Mouse (Mus musculus): ENCODE measurements around the gene Spryd3. TPM values are rescaled to one million over a fixed set of nuclear protein-coding genes. Genes with fewer than 3 reads are reported as not detected.

Spryd3 gene
- 8.6 and 12.8 TPM in 2 replicates for polyA plus RNA-seq (2012; ENCODE audit: insufficient read depth, insufficient read length, missing spikeins)

DNA sequence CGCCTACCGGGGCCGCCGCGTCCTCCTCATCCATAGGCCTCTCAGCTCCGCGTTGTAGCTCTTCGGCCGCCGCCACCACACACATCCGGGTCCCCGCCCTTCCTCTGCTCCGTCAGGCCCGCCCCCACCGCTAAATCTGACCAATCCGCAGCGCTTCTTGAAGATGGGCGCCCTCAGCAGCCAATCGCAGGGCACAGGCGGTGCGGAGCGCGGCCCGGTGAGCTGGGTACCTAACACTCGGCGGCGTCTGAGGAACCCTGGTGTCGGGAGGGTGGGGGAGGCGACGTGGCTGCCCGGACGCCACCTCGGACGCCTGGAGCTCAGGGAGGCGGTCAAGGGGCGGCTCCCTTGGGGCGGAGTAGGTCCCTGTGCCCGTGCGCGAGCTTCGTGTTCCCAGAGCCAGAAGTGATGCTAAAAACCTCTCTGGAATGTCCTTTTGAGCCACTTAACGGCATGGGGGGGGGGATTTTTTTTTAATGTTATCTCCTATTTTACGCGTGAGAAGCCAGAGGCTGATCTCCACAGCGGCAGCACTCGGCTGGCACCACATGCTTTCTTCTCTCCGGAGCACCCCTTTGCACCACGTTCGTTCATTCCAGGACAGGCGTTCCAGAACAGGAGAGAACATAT lies at the start of gene Spryd3:
Spryd3 (minus strand) TSS at position 106 of the 630 bp plus-strand sequence.
- H3K4me3 ChIP-seq (ENCODE audit: insufficient read depth, low read depth, low read length) = peak within 1 kb of the TSS; percentile 96
- H3K4me1 ChIP-seq (ENCODE audit: control insufficient read depth, insufficient read depth, insufficient read length, low read length) = peaks cover 5% of the 10 kb centered on the region
- no peak within 1 kb of the TSS for H3K27ac ChIP-seq (replicated peaks; ENCODE audit: low read depth, low read length)

DNA sequence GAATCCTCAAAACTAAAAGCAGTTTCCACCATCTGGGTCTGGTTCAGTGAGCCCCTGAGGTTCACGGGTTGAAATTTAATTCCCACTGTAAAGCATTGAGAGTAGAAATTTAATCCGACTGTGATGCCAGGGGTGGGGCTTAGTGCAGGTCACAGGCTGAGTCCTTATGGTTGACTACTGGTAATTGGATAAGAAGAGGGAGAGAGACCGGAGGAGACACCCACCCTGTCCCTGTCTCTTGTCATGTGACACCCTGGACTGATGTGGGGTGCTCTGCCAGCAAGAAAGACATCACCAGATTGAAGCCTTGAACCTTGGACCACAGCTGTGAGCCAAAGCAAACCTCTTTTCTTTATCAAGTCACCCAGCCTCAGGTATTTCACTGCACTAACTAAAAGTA lies 47.0 kb upstream of the Spryd3 start:
- Histone ChIP-seq H3K27ac (replicated peaks; ENCODE audit: low read depth, low read length) (no peak overlapping the region), H3K4me3 (ENCODE audit: insufficient read depth, low read depth, low read length) (no peak overlapping the region), H3K4me1 (ENCODE audit: control insufficient read depth, insufficient read depth, insufficient read length, low read length) (peaks cover 4% of the 10 kb centered on the region; the same call in 1 of the 2 replicates)

DNA sequence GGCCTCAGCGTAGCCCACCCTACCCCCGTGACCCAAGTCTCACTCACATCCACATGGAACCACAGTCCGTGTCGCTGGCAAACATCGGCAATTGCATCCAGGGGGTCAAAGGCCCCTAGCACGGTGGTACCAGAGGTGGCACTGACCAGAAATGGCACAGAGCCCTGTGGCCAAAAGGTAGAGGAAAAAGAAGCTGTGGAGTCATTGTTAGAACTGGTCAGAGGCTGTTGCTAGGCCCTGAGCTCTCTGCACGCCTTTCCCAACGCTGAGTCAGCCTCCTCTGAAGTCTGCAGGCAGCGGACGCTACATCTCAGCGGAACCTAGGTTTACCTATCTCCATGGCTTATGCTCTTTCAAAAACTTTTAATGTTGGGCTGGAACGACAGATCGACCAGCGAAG lies 43.9 kb upstream of the Spryd3 start:
- no peak overlapping the region for H3K27ac ChIP-seq (replicated peaks; ENCODE audit: low read depth, low read length)
- H3K4me1 ChIP-seq (ENCODE audit: control insufficient read depth, insufficient read depth, insufficient read length, low read length) = no peaks in the 10 kb centered on the region
- no peak overlapping the region for H3K4me3 ChIP-seq (ENCODE audit: insufficient read depth, low read depth, low read length)

DNA sequence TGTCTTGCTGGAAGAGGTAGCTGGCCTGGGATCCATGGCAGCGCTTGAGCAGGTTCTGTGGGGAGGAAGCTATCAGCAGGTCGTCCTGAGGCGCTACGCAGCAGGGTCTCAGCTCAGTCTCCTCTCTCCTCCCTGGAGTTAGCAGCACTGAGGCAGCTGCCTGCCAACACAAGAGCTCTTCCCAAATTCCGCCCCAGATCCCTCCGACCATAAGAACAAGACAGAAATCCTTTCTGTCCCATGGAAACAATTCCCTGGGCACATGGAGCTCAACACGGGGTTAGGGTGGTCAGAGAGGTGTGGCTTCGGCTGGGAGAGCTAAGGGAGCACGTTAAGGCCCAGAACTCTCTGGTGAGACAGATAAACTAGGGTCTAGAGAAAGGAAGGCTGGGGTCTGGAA lies 43.1 kb upstream of the Spryd3 start:
- Histone ChIP-seq H3K4me3 (ENCODE audit: insufficient read depth, low read depth, low read length) (no peak overlapping the region), H3K27ac (replicated peaks; ENCODE audit: low read depth, low read length) (no peak overlapping the region), H3K4me1 (ENCODE audit: control insufficient read depth, insufficient read depth, insufficient read length, low read length) (no peaks in the 10 kb centered on the region)

DNA sequence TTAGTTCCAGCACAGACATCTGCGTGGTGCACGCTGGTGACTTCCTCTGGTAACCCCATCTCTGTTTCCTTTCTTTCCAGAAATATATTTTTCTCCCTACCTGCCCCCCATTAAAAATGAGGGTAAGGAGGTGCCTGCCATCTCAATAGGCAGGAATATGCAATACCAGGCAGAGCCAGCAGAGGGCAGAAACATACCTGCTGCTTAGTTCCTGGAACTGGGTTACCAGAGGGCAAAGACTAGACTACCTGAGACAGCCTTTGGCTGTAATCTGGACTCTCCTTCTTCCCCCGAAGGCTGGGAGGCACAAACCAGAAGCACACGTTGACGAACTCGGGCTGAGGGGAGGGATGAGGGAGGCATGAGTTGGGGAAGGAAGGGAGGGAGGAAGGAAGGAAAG lies 42.2 kb upstream of the Spryd3 start:
- H3K4me3 ChIP-seq (ENCODE audit: insufficient read depth, low read depth, low read length) = no peak overlapping the region
- H3K4me1 ChIP-seq (ENCODE audit: control insufficient read depth, insufficient read depth, insufficient read length, low read length) = no peaks in the 10 kb centered on the region
- H3K27ac ChIP-seq (replicated peaks; ENCODE audit: low read depth, low read length) = no peak overlapping the region

DNA sequence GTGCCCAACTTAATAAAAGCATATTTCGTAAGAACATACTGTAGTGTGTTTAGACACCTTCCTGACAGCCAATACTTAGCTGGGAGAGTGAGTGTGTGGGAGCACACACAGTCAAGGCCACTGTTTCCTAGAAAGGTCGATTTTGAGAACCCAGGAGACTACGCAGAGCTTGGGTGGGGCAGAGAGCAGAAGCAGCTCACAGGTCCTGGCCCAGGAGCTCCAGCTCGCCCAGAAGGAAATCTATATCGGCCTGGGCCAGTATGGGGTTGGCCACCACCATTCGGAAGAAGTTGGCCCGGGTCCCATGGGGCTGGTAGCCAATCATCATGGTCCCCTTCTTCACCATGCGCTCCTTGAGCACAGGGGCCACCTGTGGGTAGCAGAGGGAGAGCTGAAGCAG lies 41.4 kb upstream of the Spryd3 start:
- Histone ChIP-seq H3K4me1 (ENCODE audit: control insufficient read depth, insufficient read depth, insufficient read length, low read length) (no peaks in the 10 kb centered on the region), H3K27ac (replicated peaks; ENCODE audit: low read depth, low read length) (no peak overlapping the region), H3K4me3 (ENCODE audit: insufficient read depth, low read depth, low read length) (no peak overlapping the region)

DNA sequence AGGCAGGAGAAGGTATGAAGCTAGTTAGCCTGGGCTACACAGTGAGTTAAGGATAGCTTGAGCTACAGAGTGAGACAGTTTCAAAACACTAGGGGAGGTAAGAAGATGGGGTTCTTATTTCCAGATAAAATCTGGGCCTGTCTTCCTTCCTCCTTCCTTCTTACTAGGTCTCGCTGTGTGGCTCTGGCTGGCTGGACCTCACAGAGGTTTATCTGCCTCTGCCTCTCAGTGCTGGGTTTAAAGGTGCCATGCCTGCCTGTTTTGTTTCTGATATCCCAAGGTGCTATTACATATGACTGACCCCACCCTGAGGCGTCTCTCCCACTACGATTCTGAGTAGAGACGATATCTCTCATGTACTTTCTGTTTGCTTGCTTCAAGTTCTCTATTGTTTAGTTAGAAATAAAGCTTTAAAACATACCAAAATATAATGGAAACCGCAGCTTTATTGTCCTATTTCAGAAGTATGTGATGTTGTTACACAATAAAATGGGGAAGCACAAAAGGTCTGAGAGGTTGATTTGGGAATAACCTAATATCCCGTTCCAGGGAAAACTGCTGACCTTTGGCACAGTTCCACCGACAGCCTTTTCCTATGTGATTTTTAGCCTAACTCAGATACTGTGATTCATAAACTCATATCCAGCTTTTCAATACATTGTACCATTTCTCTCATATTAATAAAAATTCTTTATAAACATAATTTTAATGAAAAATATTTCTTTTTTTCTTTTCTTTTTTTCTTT lies 40.7 kb upstream of the Spryd3 start:
- H3K4me3 ChIP-seq (ENCODE audit: insufficient read depth, low read depth, low read length) = no peak overlapping the region
- no peaks in the 10 kb centered on the region for H3K4me1 ChIP-seq (ENCODE audit: control insufficient read depth, insufficient read depth, insufficient read length, low read length)
- H3K27ac ChIP-seq (replicated peaks; ENCODE audit: low read depth, low read length) = no peak overlapping the region

DNA sequence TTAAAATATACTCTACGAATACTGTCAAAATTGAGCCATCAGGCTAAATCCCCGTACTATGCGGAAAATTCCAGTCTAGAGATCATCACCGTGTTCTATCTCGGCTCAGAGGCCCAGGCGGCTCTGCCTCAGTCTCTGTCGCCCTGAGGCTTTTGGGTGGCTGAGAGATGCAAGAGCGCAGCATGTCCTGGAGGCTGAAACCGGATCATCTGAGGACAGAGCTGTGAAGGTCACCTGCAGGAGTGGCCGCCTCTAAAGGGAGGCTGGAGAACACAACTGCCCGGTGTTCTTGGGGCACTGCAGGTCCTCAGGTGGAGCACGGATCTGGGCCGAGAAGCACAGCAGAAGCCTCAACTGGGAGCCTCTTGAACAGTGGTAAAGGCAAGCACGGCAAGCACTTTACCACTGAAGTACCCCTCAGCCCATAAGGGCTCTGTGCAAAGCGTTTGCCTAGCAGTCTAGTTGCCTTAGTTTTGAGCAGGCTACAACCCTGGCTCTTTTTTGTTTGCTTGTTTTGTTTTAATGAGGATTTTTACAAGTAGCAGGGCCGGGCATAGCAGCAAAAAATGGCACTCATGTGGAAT lies 39.8 kb upstream of the Spryd3 start:
- no peak overlapping the region for H3K27ac ChIP-seq (replicated peaks; ENCODE audit: low read depth, low read length)
- no peak overlapping the region for H3K4me3 ChIP-seq (ENCODE audit: insufficient read depth, low read depth, low read length)
- no peaks in the 10 kb centered on the region for H3K4me1 ChIP-seq (ENCODE audit: control insufficient read depth, insufficient read depth, insufficient read length, low read length)

DNA sequence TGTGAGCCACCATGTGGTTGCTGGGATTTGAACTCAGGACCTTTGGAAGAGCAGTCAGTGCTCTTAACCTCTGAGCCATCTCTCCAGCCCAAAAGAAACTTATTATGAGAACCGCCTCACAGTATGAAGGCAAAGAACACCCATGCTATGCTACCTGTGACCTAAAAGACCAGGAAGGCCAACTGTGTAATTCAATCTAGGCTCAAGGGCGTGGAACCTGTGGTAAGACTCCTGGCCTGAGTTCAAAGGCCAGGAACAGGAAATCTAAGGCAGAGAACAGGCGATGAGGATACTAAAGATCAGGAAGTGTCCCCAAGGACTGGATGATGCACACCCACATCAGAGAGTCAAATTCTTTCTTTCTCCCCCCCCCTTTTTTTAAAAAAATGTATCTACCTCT lies 37.5 kb upstream of the Spryd3 start:
- Histone ChIP-seq H3K27ac (replicated peaks; ENCODE audit: low read depth, low read length) (no peak overlapping the region), H3K4me3 (ENCODE audit: insufficient read depth, low read depth, low read length) (no peak overlapping the region), H3K4me1 (ENCODE audit: control insufficient read depth, insufficient read depth, insufficient read length, low read length) (no peaks in the 10 kb centered on the region)

DNA sequence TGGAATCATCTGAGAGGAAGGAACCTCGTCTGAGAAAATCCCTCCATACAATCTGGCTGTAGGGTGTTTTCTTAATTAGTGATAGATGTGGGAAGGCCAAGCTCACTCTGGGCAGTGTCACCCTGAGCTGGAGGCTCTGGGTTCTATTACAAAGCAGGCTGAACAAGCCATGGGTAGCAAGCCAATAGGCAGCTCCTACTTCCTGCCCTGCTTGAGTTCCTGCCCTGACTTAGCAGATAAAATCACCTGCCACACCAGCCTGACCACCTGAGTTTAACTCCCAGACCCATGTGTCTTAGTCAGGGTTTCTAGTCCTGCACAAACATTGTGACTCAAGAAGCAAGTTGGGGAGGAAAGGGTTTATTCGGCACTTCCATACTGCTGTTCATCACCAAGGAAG lies 33.0 kb upstream of the Spryd3 start:
- Histone ChIP-seq H3K4me3 (ENCODE audit: insufficient read depth, low read depth, low read length) (no peak overlapping the region), H3K27ac (replicated peaks; ENCODE audit: low read depth, low read length) (no peak overlapping the region), H3K4me1 (ENCODE audit: control insufficient read depth, insufficient read depth, insufficient read length, low read length) (peaks cover 3% of the 10 kb centered on the region; the same call in 1 of the 2 replicates)

DNA sequence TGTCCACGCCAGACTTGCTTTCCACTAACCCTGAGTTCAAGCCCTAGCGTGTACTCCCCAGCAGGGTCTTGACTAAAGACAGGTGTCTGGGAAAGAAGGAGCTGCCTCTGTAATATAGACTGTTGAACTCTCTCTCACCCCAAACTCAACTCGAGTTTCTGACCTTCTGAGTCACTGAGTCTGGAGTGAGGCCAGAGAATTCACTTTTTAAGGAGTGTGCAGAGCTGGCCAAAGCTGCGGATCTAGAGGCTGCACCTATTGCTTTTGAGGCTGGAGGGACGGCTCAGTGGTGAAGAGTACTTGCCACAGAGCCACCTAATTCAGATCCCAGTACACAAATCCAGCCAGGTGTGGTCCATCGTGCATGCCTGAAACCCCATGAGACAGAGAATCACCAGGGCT lies 31.6 kb upstream of the Spryd3 start:
- no peak overlapping the region for H3K27ac ChIP-seq (replicated peaks; ENCODE audit: low read depth, low read length)
- H3K4me1 ChIP-seq (ENCODE audit: control insufficient read depth, insufficient read depth, insufficient read length, low read length) = peaks cover 3% of the 10 kb centered on the region; the same call in 1 of the 2 replicates
- no peak overlapping the region for H3K4me3 ChIP-seq (ENCODE audit: insufficient read depth, low read depth, low read length)

DNA sequence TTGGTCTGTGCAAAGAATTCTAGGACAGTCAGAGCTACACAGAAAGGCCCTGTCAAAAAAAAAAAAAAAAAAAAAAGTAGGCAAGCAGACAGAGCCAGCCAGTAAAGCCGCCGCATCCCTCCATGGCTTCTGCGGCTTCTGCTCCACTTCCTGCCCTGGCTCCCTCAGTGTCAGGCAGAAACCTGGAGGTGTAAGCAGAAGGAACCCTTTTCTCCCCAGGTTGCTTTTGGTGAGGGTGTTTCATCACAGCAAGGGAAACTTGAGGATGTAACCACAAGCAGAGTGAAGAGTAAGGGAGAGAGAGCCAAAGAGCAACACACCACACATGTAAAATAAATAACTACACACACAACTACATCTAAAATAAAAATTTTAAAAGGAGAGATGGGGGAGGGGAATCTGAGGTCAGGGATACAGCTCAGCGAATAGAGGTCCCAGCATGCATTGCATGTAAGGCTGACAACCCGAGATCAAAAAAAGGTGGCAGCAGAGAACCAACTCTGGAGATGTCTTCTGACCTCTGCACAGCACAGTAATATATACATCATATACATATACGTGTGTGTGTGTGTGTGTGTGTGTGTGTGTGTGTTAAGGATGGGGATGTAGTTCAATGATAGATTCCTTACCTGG lies 29.6 kb upstream of the Spryd3 start:
- H3K27ac ChIP-seq (replicated peaks; ENCODE audit: low read depth, low read length) = no peak overlapping the region
- H3K4me1 ChIP-seq (ENCODE audit: control insufficient read depth, insufficient read depth, insufficient read length, low read length) = peaks cover 3% of the 10 kb centered on the region; the same call in 1 of the 2 replicates
- no peak overlapping the region for H3K4me3 ChIP-seq (ENCODE audit: insufficient read depth, low read depth, low read length)

DNA sequence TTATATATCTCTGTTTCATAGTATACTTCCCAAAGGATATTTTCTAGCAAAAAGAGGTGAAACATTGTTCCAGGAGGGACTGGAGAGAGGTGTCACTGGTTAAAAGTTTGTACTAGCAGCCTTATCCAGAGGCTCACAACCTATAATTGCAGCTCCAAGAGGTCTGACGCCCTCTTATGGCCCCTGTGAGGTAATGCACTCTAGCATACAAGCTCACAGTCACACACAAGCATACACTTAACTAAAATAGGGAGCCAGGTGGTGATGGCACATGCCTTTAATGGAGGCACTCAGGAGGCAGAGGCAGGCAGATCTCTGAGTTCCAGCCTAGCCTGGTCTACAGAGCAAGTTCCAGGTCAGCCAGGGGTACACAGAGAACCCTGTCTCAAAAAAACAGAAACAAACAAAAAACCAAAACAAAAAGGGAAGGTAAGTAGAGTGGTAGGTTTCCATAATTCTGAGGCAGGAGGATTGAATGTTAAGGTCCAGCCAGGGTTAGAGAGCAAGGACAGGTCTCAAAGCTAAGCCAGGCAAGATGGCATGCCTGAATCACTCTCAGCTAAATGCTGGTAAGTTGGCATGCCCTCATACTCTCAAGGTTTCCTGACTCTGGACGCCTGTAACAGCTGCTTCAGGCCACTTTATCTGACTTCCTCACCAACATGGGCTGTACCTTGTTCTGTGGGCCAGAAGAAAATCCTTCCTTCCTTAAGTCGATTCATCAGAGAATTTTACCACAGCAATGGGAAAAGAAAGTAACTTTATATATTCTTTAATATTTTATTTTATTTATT lies 28.1 kb upstream of the Spryd3 start:
- H3K4me1 ChIP-seq (ENCODE audit: control insufficient read depth, insufficient read depth, insufficient read length, low read length) = peaks cover 3% of the 10 kb centered on the region; the same call in 1 of the 2 replicates
- no peak overlapping the region for H3K4me3 ChIP-seq (ENCODE audit: insufficient read depth, low read depth, low read length)
- no peak overlapping the region for H3K27ac ChIP-seq (replicated peaks; ENCODE audit: low read depth, low read length)

DNA sequence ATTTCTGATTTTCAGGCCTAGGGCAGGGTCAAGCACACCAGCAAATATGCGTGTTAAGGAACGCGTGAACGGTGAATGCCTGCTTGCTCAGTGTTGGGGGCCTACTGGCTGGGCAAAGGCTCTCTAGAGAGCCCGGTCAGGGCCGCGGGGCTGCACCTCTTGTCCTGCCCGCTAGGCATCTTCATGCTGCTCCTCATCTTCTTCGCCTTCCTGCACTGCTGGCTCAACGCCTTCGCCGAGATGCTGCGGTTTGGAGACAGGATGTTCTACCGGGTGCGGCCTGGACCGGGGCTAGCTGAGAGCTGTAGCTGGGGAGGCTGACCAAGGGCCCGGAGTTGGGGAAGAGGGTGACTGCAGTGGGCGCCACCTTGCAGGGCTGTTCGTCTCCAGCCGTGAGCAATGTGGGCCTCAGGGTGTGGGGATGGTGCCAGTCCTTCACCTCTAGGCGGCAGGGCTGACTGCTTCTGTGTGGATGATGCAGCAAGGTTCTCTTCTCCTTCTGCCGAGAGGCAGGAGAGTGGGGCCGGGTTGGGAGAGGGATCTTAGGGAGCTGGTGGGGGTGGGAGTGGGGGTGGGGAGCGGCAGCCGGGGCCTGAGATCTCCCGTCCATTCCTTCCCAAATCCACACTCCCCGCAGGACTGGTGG lies 24.5 kb upstream of the Spryd3 start:
- H3K4me3 ChIP-seq (ENCODE audit: insufficient read depth, low read depth, low read length) = no peak overlapping the region
- no peak overlapping the region for H3K27ac ChIP-seq (replicated peaks; ENCODE audit: low read depth, low read length)
- no peaks in the 10 kb centered on the region for H3K4me1 ChIP-seq (ENCODE audit: control insufficient read depth, insufficient read depth, insufficient read length, low read length)

Data from brown adipose tissue, adult 24 weeks (tissue).